Mouse (Mus musculus): ENCODE data around the gene Lrrc8c.

- TF ChIP-seq CTCF (IDR thresholded peaks at IDR 0.05; ENCODE audit: low read depth): no peak
- TF ChIP-seq EP300 (IDR thresholded peaks at IDR 0.05; ENCODE audit: low read depth): no peak
These were observed 17.0 kb downstream of the Lrrc8c start for GRCm38 (mm10) chr5:105536172-105536571.

Data from liver, embryonic 14.5 days (tissue).